Mouse (Mus musculus) midbrain, embryonic 16.5 days (tissue): ENCODE data around the gene Med26. TPM values are rescaled to one million over a fixed set of nuclear protein-coding genes. Genes with fewer than 3 reads are reported as not detected.

ENCODE experiments used
- ATAC-seq: fragments of 200-750 bp; cut with Nextera tagmentation; 2 replicates; pipeline ENCODE4 v1.8.0; 2017; ENCODE audit warnings: moderate TSS enrichment
- H3K27ac ChIP-seq: fragments of 300-500 bp; sonication (generic); 2 replicates; pipeline ENCODE4 v1.5.1; 2014; ENCODE audit warnings: mild to moderate bottlenecking, low read length, mixed read lengths
- H3K27me3 ChIP-seq: fragments of 300-500 bp; sonication (generic); 2 replicates; pipeline ENCODE4 v1.6.1; 2014; ENCODE audit warnings: low read depth, low read length, mixed read lengths; ENCODE audit not compliant: control insufficient read depth, insufficient read depth
- H3K36me3 ChIP-seq: fragments of 300-500 bp; sonication (generic); 2 replicates; pipeline ENCODE4 v1.6.1; 2014; ENCODE audit warnings: mild to moderate bottlenecking, low read length, moderate library complexity, mixed read lengths; ENCODE audit not compliant: control insufficient read depth, insufficient read depth
- H3K4me1 ChIP-seq: fragments of 300-500 bp; sonication (generic); 2 replicates; pipeline ENCODE4 v1.6.1; 2014; ENCODE audit warnings: mild to moderate bottlenecking, low read length, mixed read lengths; ENCODE audit not compliant: control insufficient read depth, insufficient read depth
- H3K4me2 ChIP-seq: fragments of 300-500 bp; sonication (generic); 2 replicates; pipeline ENCODE4 v1.6.1; 2014; ENCODE audit warnings: mild to moderate bottlenecking, low read length, mixed read lengths
- H3K4me3 ChIP-seq: fragments of 300-500 bp; sonication (generic); 2 replicates; pipeline ENCODE4 v1.5.1; 2014; ENCODE audit warnings: low read depth, mild to moderate bottlenecking, low read length, moderate library complexity, mixed read lengths
- H3K9ac ChIP-seq: fragments of 300-500 bp; sonication (generic); 2 replicates; pipeline ENCODE4 v1.6.1; 2014; ENCODE audit warnings: low read depth, low read length, mixed read lengths
- H3K9me3 ChIP-seq: fragments of 300-500 bp; sonication (generic); replicated peaks from 2 replicates; pipeline ENCODE4 v1.6.1; 2014; ENCODE audit warnings: mild to moderate bottlenecking, low read length, mixed read lengths; ENCODE audit not compliant: control insufficient read depth, poor library complexity, severe bottlenecking
- WGBS: fragments of 180-500 bp; shearing (Covaris S2); extraction: QIAGEN DNeasy Blood & Tissue Kit; methylation state at CpG from one replicate; pipeline ENCODE4 v1.1.7; 2014; 5-methylcytosine and 5-hydroxymethylcytosine counted together
- polyA plus RNA-seq: library from polyadenylated mRNA; unstranded; fragments of >200 nt; fragmentation: Nextera tagmentation; extraction: Ambion mirVana; gene quantifications from 2 replicates; pipeline ENCODE4 v1.2.1, GENCODE M21; 2015

The Med26 gene
- polyA plus RNA-seq, 1 experiment from 2014 or later: 16.7 TPM

- Histone ChIP-seq H3K9ac (no peak overlapping the region), H3K4me2 (no peak overlapping the region), H3K4me1 (peaks cover 12% of the 10 kb centered on the region), H3K27ac (no peak overlapping the region), H3K27me3 (no peaks in the 10 kb centered on the region), H3K9me3 (no peaks in the 10 kb centered on the region), H3K4me3 (no peak overlapping the region), H3K36me3 (peaks cover 14% of the 10 kb centered on the region)
- 87% methylated on average over 1 of the region's 1 CpGs for WGBS
- ATAC-seq: no peak
Measured at GRCm38 (mm10) chr8:72497911-72498310, 50.2 kb downstream of the Med26 start.

- no peak overlapping the region for H3K27ac ChIP-seq
- H3K9me3 ChIP-seq: no peaks in the 10 kb centered on the region
- ATAC-seq: no peak
- H3K4me3 ChIP-seq: no peak overlapping the region
- no peak overlapping the region for H3K9ac ChIP-seq
- 88% methylated on average over 19 of the region's 19 CpGs for WGBS
- no peaks in the 10 kb centered on the region for H3K27me3 ChIP-seq
- no peak overlapping the region for H3K4me2 ChIP-seq
- H3K4me1 ChIP-seq: peaks cover 18% of the 10 kb centered on the region
- peaks cover 14% of the 10 kb centered on the region for H3K36me3 ChIP-seq
Measured at GRCm38 (mm10) chr8:72496217-72496616, 51.9 kb downstream of the Med26 start.

GRCm38 (mm10) chr8:72495411-72496111 is 52.5 kb downstream of the Med26 start:
- no peak for ATAC-seq
- Histone ChIP-seq H3K4me1 (peaks cover 25% of the 10 kb centered on the region), H3K27me3 (no peaks in the 10 kb centered on the region), H3K27ac (no peak overlapping the region), H3K36me3 (peaks cover 14% of the 10 kb centered on the region), H3K9me3 (no peaks in the 10 kb centered on the region), H3K9ac (no peak overlapping the region), H3K4me3 (no peak overlapping the region), H3K4me2 (no peak overlapping the region)
- WGBS: 86% methylated on average over 23 of the region's 23 CpGs

GRCm38 (mm10) chr8:72493381-72493780 is 54.7 kb downstream of the Med26 start:
- 14% methylated on average over 8 of the region's 8 CpGs for WGBS
- peaks cover 17% of the 10 kb centered on the region for H3K36me3 ChIP-seq
- no peak for ATAC-seq
- H3K4me3 ChIP-seq: peak overlapping the region; percentile 86
- H3K9ac ChIP-seq: peak overlapping the region; percentile 70
- H3K4me1 ChIP-seq: peaks cover 25% of the 10 kb centered on the region
- H3K9me3 ChIP-seq: no peaks in the 10 kb centered on the region
- peak overlapping the region; percentile 79 for H3K27ac ChIP-seq
- H3K27me3 ChIP-seq: no peaks in the 10 kb centered on the region
- H3K4me2 ChIP-seq: peak overlapping the region; percentile 80

- Histone ChIP-seq H3K4me3 (peak overlapping the region; percentile 86), H3K27me3 (no peaks in the 10 kb centered on the region), H3K27ac (peak overlapping the region; percentile 79), H3K4me2 (peak overlapping the region; percentile 80), H3K9me3 (no peaks in the 10 kb centered on the region), H3K9ac (peak overlapping the region; percentile 79), H3K36me3 (peaks cover 23% of the 10 kb centered on the region), H3K4me1 (peaks cover 25% of the 10 kb centered on the region)
- ATAC-seq: peak; percentile 96
- under 1% methylated on average over 51 of the region's 56 CpGs for WGBS
Measured at GRCm38 (mm10) chr8:72492622-72493081, 55.4 kb downstream of the Med26 start.

- H3K27ac ChIP-seq: peak within 1 kb of the TSS; percentile 79
- under 1% methylated on average over 88 of the region's 98 CpGs for WGBS
- no peaks in the 10 kb centered on the region for H3K9me3 ChIP-seq
- H3K27me3 ChIP-seq: no peaks in the 10 kb centered on the region
- H3K9ac ChIP-seq: peak within 1 kb of the TSS; percentile 79
- peak; percentile 79 for ATAC-seq
- H3K4me2 ChIP-seq: peak within 1 kb of the TSS; percentile 96
- H3K4me1 ChIP-seq: peaks cover 25% of the 10 kb centered on the region
- H3K36me3 ChIP-seq: peaks cover 25% of the 10 kb centered on the region
- peak within 1 kb of the TSS; percentile 86 for H3K4me3 ChIP-seq
Measured at GRCm38 (mm10) chr8:72491680-72492621, 56.1 kb downstream of the Med26 start, which contains the start of gene Slc35e1. Gene Slc35e1 (minus strand): TSS chr8:72492614.

- H3K9ac ChIP-seq: no peak overlapping the region
- no peak for ATAC-seq
- H3K27ac ChIP-seq: no peak overlapping the region
- no peaks in the 10 kb centered on the region for H3K9me3 ChIP-seq
- H3K36me3 ChIP-seq: peaks cover 22% of the 10 kb centered on the region
- H3K4me1 ChIP-seq: peaks cover 25% of the 10 kb centered on the region
- 86% methylated on average over 2 of the region's 2 CpGs for WGBS
- H3K4me2 ChIP-seq: peak overlapping the region; percentile 96; the same call in 1 of the 2 replicates
- no peaks in the 10 kb centered on the region for H3K27me3 ChIP-seq
- H3K4me3 ChIP-seq: peak overlapping the region; percentile 86
Measured at GRCm38 (mm10) chr8:72491017-72491416, 57.1 kb downstream of the Med26 start.

- Histone ChIP-seq H3K9ac (no peak overlapping the region), H3K4me3 (no peak overlapping the region), H3K4me1 (peaks cover 12% of the 10 kb centered on the region), H3K9me3 (no peaks in the 10 kb centered on the region), H3K27ac (no peak overlapping the region), H3K27me3 (no peaks in the 10 kb centered on the region), H3K36me3 (peaks cover 26% of the 10 kb centered on the region), H3K4me2 (no peak overlapping the region)
- ATAC-seq: no peak
Measured at GRCm38 (mm10) chr8:72487014-72487413, 61.1 kb downstream of the Med26 start.
